22 mouse cellular contexts compared by ENCODE assay signal in genomic region chr8:105789626-105790025, GRCm38 (mm10). TPM values are rescaled to one million over a fixed set of nuclear protein-coding genes. Genes with fewer than 3 reads are reported as not detected.
"Had no signal": no experiment of that assay in that cellular context is flagged by ENCODE, and none has a peak within 500 bp of the region (broad histone marks: within the 10 kb centered on the region; RNA-seq: fewer than 3 reads in every experiment).

No protein-coding gene starts in this region.

- DNase-seq: kidney, adult 18-20 months; kidney, adult 9 months; kidney, postnatal 14 days; kidney, postnatal 4 days; left cerebral cortex, postnatal 4 days; lung, adult 18-20 months; lung, postnatal 10 days; lung, postnatal 36 days; retina, postnatal 1 day; right cerebral cortex, postnatal 25 days; spleen, adult 18-20 months had no signal

- H3K9ac ChIP-seq: limb, embryonic 12.5 days; limb, embryonic 15.5 days; lung, embryonic 15.5 days; midbrain, embryonic 15.5 days; neural tube, embryonic 12.5 days; neural tube, embryonic 15.5 days; stomach, embryonic 15.5 days had no signal

- ATAC-seq: intestine, embryonic 16.5 days; midbrain, embryonic 15.5 days had no signal

- H3K27ac ChIP-seq: limb, embryonic 12.5 days; limb, embryonic 15.5 days; lung, embryonic 15.5 days; midbrain, embryonic 10.5 days; midbrain, embryonic 15.5 days; neural tube, embryonic 12.5 days; neural tube, embryonic 15.5 days; stomach, embryonic 15.5 days had no signal

- H3K27me3 ChIP-seq: limb, embryonic 12.5 days; limb, embryonic 15.5 days; lung, embryonic 15.5 days; megakaryocyte, embryonic 14.5 days; midbrain, embryonic 15.5 days; neural tube, embryonic 12.5 days; neural tube, embryonic 15.5 days; stomach, embryonic 15.5 days had no signal

- H3K4me3 ChIP-seq: limb, embryonic 12.5 days; limb, embryonic 15.5 days; lung, embryonic 15.5 days; midbrain, embryonic 10.5 days; midbrain, embryonic 15.5 days; neural tube, embryonic 12.5 days; neural tube, embryonic 15.5 days; stomach, embryonic 15.5 days had no signal

- H3K4me1 ChIP-seq: limb, embryonic 12.5 days; lung, embryonic 15.5 days; midbrain, embryonic 15.5 days; neural tube, embryonic 12.5 days; stomach, embryonic 15.5 days had no signal

- H3K36me3 ChIP-seq: midbrain, embryonic 15.5 days had no signal

- H3K4me2 ChIP-seq: limb, embryonic 12.5 days; limb, embryonic 15.5 days; lung, embryonic 15.5 days; midbrain, embryonic 15.5 days; neural tube, embryonic 12.5 days; neural tube, embryonic 15.5 days; stomach, embryonic 15.5 days had no signal

- H3K9me3 ChIP-seq: limb, embryonic 12.5 days; limb, embryonic 15.5 days; lung, embryonic 15.5 days; megakaryocyte, embryonic 14.5 days; midbrain, embryonic 10.5 days; midbrain, embryonic 15.5 days; neural tube, embryonic 12.5 days; neural tube, embryonic 15.5 days; stomach, embryonic 15.5 days had no signal

RNA-seq across cellular contexts. Expression of gene Tsnaxip1, which starts 37.9 kb away (rescaled TPM):
- polyA plus RNA-seq: intestine, embryonic 16.5 days; stomach, embryonic 15.5 days; urinary bladder, adult 2 months had no signal
